Mouse (Mus musculus) gastrocnemius, postnatal 36 days (tissue): ENCODE results near the gene Urad. TPM values are rescaled to one million over a fixed set of nuclear protein-coding genes. Genes with fewer than 3 reads are reported as not detected.

Experiments used
- DNase-seq, 2 experiments: peaks; one replicate each; pipeline ENCODE4 v3.0.0; 2022
- intact Hi-C: fragments of 180-260 bp; cut with DNase I; formaldehyde crosslinking; loops from one replicate; pipeline ENCODE4 v1.15.1; 2025
- total RNA-seq, 2 experiments: library from RNA; stranded (reverse); gene quantifications; 2 replicates each; pipeline ENCODE4 v1.2.3; 2021

The Urad gene
- total RNA-seq, 2 experiments from 2014 or later = not detected

DNA sequence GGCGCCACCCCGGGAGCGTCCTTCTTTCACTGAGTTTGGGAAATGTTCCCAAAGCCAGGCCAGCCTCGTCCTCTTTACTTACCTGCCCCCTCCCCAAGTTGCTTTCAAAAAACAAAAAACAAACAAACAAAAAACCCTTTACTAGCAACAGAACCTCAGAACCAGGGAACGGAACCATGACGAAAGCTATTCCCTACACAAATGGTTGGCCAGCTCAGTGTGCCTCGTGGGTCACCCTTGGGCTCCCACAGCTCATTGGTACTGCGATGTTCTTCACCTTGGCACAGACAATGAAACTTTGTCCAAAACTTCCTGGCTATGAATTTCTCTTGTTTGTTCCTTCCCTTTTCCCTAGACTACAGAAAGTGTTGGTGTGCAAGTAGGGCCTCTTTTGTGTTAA, 20.1 kb downstream of the Urad start:
- DNase-seq = no peak
- intact Hi-C loops = no loop called here

DNA sequence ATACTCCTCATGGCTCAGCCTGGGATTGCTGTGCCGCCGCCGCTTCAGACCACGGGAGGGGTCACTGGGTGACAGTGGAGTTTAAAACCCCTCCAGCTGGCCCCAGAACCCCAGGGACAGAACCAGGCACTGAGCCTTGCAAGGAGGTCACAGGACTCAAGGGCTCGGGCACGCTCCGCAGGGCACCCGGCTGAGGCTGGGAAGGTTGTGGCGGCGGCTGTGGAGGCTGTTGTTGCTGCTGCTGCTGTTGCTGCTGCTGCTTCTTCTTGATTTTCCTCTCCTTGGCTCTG, 20.5 kb downstream of the Urad start:
- intact Hi-C loops = no loop called here

DNA sequence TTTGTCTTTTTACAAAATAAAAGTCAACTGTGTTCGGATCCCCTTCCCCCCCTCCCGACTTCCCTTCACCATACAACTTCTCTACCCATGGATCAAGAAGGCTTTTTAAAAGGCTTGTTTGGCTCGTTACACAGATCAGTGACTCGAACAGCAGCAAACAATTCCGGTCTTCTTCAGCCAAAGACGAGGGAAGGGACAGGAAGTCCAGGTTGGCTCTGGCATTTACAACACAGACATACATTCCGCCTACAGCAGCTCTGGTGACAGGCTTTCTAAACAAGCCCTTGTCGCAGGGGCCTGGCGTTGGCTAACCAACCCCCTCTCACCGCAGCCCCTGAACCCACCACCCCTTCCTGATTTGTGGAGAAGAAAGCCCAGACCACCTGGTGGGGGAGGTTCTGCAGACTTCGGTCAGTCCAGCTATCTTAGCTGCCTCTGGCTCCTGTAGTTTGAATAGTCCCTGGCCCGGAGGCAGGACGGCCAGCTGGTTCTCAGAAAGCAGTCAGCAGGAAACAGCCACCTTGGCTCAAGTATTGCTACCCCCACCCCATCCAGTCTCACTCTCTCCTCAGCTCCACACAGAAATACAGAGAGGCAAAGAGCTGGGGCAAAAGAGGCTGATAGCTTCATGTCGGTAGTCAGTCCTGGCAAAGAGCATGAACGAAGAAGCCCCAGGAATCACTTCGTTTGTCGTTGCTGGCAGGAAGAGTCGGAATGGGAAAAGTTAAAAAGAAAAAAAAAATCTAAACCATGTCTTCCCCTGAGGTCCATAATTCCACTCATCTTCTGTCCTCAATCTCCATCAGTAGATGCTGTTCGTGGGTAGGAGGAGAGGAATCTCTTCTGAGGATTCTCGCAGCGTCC, 21.1 kb downstream of the Urad start:
- DNase-seq = no peak
- intact Hi-C loops = no loop called here

More for the DNA sequence above, 20.5 kb downstream of the Urad start:
- no peak for DNase-seq

DNA sequence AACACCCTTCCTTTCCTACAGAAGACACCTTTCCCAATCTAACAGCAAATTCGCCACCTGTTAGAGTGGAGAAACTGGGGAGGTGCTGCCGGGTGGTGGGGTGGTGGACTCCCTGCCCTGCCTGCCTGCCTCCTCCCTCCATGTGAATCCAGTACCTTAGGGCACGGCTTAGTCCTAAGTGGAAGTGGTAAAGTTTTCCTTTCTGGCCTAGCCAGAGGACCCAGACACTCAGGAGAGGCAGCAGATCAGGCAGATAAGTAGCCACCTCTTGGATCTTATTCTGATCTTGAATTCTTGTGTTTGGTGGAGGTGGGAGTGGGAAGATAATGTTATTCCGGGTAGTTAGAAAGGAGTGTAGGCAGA, 22.3 kb downstream of the Urad start:
- no peak for DNase-seq
- intact Hi-C loops = no loop called here

DNA sequence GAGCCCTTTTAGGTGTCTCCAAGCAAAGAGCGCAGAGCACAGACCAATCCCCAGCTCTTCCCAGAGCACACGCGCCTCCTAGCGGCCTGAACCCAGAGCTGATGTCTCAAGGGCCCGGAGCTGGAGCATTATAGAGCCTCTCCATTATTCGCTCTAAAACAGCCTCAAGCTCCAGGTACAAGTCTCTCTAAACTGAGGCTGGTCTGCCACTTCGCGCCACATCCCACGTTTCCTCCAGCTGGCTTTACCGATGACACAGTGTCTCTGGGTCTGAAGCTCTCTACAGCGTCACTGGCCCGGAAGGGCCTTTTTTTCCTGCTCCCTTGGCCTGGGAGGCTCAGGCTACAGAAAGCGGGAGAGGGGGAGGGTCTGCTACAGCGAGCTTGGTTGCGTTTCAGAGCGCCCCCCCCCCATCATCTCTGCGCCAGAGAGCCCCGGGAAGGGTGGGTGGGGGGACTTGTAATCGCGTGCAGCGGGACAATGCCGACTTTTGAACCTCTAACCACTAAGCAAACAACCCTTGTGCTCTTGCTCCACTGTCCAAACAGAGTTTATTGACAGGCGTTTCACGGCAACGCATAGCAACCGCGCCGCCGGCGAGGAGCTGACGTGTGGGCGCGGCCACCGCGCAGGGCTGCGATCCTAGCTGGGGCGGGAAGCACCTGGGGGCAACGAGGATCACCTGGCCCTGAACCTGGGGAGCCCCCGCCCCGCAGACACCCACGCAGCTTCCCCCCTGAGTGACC, 22.8 kb downstream of the Urad start:
- DNase-seq = no peak
- intact Hi-C loops = no loop called here

DNA sequence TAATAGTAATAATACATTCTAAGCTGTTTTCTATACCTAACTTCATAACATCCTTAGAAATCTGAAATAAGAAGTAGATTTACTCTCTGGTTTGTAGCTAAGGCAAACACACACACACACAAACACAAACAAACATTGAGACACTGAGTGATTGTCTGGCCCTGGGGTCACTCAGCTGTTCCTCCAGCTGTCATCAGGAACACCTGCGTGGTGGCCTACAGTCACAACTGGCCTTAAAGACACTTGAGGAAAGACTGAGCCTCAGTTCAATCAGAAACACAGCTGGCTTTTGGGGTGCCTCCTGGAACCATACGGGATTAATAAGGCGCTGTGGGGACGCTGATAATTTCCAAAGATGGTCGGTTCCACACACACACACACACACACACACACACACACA, 25.0 kb downstream of the Urad start:
- no peak for DNase-seq
- intact Hi-C loops = no loop called here

DNA sequence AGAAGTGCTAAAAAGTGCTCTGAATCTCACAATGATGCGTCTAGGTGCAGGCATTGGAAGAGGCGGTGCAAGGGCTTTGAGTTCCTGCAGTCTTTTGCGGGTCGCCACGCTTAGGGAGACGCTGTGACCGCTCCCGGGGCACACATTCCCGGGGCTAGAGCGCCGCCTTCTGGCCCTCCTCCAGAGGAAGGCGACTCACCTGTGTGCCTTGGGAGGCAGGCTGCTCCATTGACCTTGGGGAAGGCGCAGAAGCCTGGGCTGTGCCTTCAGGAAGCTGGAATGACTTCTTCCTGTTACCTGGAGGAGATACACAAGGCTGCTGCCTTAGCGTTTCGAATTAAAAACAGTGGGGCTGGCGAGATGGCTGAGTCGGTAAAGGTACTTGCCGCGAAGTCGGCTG, 28.1 kb downstream of the Urad start:
- intact Hi-C loops = no loop called here
- no peak for DNase-seq

DNA sequence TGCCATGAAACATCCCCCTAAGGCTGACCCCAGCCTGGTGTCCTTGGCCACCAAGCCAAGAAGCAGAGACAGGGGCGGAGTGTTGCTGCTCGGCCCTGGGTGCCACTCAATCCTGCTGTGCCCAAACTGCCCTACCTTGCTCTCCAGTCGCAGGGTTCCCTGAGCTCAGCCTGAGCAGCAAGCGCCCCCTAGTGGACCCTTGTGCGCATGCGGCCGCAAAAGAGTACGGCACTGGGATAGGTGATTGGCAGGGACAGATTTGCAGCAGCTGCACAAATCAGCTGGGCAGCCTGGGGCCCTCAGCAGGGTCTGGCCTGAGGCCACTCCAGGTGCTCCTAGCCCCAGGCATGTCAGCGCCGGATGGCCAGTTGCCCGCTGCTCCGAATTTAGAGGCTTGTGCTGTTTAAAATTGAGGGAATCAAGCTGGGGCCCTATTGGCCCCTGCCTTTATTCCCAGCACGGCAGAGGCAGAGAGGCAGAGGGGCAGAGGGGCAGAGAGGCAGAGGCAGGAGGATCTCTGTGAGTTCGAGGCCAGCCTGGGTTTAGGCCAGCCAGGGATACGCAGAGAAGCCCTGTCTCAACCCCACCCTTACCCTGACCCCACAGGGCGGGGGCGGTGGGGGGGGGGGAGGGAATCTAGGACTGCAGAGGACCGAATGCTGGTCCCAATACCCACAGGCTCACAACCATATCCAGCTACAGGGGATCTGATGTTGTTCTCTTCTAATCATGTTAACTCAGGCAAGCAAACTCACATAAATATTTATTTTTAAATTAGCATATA, 28.9 kb downstream of the Urad start:
- intact Hi-C loops = no loop called here
- peak in 1 of 2 experiments; percentile 24 for DNase-seq

DNA sequence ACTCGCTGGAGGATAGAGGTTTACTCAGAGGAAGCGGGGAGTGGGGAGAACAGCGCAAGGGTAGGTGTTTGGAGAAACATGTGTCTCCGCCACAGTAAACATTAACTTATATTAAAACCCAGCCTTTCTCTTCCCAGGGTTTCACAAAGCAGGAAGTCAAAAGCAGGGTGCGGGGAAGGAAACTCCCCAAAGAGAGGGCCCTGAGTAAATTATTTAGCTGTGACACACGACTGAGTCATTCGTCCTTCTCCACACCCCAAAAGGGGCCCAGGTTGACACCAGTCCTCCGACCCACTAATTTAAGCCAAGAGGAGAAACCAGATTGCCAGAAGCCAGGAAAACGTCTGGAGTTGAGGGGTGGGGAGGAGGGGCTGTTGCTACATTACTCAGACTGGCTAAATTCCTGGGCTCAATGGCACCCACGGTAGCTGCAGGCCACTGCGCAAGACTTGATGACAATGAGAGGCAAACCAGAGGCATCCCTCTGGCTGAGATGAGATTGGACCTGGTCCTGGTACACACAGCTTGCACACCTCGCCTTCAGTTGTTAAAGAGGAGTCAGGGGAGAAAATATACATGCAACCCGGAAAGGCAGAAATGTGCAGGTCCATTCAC, 29.6 kb downstream of the Urad start:
- DNase-seq = no peak

DNA sequence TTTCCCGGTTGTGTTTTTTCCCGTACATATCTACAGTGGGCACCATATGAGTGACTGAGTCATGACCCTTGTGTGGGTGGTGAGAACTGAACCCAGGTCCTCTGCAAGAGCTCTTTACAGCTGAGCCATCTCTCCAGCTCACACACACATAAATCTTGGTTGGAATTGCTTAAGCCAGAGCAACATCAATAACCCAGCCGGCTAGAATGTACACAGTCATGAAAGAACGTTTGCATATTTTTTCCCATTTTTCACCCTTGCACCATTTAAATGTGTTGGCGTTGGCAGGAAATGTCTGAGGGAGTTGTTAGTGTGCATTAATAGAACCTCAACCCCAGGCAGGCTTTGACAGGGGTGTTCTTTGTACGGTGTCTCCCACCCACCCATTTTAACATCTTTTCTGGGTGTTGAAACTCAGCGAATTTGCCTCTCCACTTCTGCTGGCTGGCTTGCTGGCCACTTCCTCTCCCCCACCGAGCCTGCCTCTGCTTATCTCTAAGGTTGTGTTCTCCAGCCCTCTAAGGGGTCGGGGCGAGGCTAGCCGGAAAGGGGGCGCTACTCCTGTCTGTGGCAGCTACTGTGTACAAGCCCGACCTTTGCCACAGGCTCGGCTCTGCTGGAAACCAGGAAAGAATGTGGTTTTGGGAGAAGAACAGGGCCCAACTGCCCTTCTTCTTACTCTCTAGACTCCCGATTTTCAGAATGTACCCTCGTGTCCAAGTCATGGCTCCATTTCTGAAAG, 30.3 kb downstream of the Urad start:
- no peak for DNase-seq
- intact Hi-C loops = no loop called here

More for the DNA sequence above, 29.6 kb downstream of the Urad start:
- intact Hi-C loops = no loop called here

DNA sequence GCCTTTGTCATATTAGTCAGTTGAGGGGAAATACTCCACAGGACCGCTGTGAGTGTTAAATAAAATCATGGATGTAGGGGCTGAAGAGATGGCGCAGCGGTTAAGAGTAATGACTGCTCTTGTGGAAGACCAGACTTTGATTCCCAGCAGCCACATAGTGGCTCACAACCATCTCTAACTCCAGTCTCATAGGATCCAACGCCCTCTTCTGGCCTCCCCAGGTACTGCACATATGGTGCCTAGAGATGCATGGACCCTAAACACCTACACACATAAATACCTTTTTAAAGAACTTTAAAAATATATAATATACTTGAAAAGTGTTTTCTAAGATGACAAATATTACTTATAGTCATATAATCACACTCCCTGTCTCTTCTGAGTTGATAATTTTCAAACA, 37.9 kb downstream of the Urad start:
- intact Hi-C loops = no loop called here
- no peak for DNase-seq

DNA sequence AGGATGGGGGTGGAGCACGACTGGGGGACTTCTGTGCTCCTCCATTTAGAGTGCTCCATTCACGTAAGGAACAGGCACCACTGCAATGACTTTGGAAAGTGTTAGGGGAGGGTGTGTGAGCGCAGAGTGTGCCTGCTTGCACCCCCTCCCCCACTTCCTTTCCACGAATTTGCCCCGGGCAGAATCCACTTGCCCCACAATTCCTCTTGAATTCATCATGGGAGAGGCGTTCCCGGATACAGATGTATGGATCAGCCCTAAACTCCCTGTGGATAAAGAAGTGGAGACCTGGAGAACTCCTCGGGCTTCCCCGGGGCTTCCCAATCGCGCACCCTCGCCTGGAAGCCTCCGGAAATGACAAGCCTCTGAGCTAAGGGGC, 44.7 kb downstream of the Urad start:
- intact Hi-C loops = no loop called here
- no peak for DNase-seq

DNA sequence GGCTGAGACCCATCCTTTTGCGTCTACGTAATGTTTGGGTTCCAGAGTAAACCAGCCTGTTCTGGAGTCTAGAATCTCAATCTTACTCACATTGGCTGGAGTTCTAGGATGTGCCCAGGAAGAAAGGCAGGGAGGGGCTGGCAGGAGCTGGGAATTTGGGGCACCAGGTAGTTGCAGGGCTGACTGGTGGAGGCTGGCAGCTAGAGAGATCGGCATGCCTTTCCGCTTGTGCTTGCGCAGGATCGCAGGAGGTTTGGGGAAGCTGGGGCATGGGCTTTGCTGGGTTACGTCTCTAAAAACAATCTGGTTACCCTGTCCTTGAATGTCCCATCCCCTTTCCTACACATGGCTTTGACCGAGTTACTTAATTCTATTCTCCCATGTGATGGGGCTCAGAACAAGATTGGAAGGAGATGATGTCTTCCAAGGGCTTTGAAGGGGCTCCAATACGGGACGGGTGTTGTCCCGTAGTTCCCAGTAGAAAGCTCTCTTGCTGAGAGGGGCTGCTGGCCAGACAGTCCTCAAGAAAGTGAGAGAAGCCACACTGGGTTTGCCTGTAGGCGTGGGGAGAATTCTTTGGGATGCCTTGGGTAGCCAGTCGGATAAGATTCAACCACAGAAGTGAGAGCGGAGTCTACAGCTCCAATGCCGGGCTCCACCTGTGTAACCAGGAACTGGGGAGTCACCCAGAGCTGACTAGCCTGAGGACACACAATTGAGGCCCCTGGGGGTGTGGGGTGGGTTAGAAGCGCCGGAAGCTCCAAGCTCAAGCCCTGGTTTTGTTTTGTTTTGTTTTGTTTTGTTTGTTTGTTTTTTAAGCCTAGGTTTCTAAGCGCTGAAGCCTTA, 45.3 kb downstream of the Urad start:
- intact Hi-C loops = no loop called here
- no peak for DNase-seq

DNA sequence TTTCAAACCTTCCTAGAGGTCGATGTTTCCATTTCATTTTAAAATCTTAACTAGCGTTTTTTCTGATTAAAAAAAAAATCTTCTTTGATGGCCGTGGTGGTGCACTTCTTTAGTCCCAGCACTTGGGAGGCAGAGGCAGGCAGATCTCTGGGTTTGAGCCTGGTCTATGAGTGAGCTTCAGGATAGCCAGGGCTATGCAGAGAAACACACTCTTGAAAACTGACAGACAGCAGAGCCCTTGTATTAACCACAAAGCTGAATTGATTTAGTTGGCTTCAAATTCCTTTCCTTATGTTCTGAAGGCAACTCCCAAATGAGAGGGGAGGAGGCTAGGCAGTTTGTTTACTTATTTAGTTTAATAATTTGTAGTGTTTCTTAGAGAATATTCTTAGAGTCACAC, 46.5 kb downstream of the Urad start:
- intact Hi-C loops = no loop called here
- no peak for DNase-seq

DNA sequence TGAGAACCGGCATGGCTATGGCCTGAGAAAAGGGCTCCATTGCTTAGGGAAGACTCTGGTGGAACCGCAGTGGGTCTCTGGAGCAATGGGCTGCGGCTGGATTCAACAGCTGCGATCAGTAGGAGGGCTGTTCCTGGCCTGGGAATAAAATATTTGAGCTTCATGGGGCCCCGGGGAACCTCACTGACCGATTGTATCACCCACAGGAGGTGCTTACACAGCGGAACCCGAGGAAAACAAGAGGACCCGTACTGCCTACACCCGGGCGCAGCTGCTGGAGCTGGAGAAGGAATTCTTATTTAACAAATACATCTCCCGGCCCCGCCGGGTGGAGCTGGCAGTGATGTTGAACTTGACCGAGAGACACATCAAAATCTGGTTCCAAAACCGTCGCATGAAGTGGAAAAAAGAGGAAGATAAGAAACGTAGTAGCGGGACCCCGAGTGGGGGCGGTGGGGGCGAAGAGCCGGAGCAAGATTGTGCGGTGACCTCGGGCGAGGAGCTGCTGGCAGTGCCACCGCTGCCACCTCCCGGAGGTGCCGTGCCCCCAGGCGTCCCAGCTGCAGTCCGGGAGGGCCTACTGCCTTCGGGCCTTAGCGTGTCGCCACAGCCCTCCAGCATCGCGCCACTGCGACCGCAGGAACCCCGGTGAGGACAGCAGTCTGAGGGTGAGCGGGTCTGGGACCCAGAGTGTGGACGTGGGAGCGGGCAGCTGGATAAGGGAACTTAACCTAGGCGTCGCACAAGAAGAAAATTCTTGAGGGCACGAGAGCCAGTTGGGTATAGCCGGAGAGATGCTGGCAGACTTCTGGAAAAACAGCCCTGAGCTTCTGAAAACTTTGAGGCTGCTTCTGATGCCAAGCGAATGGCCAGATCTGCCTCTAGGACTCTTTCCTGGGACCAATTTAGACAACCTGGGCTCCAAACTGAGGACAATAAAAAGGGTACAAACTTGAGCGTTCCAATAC, 47.8 kb downstream of the Urad start:
- intact Hi-C loops = no loop called here

DNA sequence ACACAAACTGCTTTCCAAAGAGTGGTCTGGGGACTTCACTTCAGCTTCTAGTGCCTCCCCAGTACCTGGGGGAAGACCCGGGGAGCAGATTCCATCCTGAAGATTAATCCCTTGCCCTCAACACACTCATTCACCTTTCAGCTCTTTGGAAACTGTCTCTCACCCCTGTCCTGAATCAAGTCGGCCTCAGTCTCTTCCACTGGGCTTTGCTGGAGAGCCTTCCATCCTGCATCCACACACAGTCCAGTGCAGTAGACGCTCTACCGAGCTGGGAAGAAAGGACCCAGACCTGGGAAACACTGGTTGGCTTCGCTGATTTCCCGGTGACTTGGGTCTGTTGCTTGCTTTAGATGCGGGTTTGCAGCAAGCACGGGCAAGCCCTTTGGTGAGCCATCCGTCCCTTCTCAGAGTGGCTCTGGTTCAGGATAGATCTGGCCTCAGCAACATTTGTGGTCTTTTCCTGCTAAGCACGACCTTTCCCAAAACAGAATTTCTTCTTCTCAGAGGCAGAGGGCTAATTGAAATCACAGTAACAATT, 49.4 kb downstream of the Urad start:
- no peak for DNase-seq
- intact Hi-C loops = no loop called here

More for the DNA sequence above, 47.8 kb downstream of the Urad start:
- DNase-seq = no peak

DNA sequence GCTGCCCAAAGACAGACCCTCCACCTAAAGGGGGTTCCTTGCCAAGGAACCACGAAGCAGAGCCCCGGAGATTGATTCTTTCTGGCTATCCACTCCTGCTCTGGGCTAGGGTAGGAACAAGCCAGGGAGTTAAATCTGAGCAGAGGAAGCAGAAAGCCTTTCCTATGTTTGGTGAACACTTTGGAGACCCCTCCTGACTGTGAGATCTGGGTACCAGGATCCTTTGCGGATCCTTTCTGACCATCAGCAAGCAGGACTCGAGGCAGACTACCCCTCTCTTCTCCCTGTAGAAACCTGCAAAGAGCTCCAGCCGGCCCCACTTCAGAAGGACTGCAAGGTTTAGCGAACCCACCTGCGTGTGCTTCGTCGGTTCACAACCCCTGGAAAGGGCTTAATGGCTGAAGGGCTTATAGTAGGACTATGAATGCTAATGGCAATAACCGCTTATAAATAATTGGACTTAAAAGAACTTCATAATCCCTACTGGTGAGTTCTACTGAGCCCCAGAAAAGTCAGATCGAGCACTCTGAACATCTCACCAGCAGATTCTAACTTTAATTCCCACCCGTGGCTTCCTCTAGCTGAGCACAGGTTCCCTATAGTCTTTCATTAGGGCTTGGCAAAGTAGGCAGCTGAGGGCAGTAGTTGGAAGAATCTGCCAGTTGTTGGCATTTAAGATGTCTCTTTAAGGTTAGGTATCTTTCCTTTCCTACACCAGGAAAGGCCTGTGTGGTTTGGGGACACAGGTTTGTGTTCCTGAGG, 50.0 kb downstream of the Urad start:
- DNase-seq = no peak
- intact Hi-C loops = no loop called here
